Mouse (Mus musculus): ENCODE data around the gene Birc7.

GRCm38 (mm10) chr2:180890422-180891074, 38.3 kb upstream of the Birc7 start:
- TF ChIP-seq POLR2A (IDR thresholded peaks at IDR 0.05; ENCODE audit: extremely low read depth, insufficient read depth, low read length) (no peak), CTCF (IDR thresholded peaks at IDR 0.05; ENCODE audit: extremely low read depth, insufficient read depth, low read length) (no peak)
